Mouse (Mus musculus): ENCODE results near the gene Tex38.

The Tex38 gene

GRCm38 (mm10) chr4:115767647-115768467, 13.0 kb downstream of the Tex38 start:
- DNase-seq (ENCODE audit: low spot score) = no peak

GRCm38 (mm10) chr4:115764581-115764980, 16.2 kb downstream of the Tex38 start:
- DNase-seq (ENCODE audit: low spot score) = no peak

- DNase-seq (ENCODE audit: low spot score) = no peak
Measured at GRCm38 (mm10) chr4:115761206-115761605, 19.6 kb downstream of the Tex38 start.

GRCm38 (mm10) chr4:115754851-115755250, 26.0 kb downstream of the Tex38 start:
- DNase-seq (ENCODE audit: low spot score) = no peak

DNA sequence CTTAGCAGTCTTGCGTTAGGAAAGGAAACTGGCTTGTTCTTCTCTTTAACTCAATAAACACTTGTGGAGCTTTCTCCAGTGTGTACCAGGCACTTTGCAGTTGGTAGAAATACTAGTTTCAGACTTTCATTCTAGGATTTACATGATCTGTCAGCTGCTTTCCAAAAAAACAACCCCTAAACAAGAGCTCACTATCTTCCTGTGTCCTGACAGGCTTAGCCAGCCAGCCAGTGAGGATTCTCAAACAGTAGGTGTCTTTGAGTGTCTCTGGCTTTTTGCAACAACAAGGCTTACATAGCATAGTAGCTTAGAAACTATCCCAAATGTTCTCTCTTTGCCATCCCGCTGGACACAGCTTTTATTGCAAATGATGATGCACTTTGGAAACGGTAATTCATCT, 26.7 kb downstream of the Tex38 start:
- DNase-seq (ENCODE audit: low spot score) = no peak

DNA sequence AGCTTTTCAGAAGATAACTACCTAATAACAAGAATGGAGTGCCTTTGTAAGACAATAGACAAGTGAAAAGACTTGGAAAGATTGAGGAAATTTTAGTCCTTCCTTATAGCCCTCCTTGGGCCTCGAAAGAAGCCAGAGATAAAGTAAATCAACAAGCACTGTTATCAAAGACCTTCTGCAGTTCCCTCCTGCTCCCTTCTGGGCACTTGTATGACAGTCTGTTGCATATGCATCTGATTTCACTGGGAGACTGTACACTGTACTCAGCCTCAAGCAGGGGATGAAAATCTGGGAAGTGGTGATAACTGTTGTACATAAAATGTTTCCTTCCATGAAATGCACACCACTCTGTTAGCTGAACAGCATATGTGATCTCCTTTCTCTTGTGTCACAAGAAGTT, 31.5 kb downstream of the Tex38 start:
- DNase-seq (ENCODE audit: low spot score) = no peak

DNA sequence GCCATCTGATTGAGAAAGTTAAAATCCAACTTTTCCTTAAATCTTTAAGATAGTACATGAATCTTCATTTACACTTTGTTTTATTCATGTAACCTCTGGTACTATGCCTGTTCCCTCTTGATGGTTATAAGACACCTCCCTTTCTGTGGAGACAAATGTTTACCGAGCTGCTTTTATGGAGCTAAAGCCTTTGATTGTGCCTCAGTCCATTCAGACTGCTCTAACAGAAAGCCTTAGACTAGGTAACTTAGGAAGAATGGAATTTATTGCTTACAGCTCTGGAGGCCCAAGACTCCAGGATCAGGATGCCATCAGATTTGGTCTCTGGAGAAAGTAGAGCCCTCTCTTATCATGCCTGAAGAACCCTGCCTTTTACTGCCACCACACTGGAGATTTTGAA, 32.6 kb downstream of the Tex38 start:
- DNase-seq (ENCODE audit: low spot score) = no peak

DNA sequence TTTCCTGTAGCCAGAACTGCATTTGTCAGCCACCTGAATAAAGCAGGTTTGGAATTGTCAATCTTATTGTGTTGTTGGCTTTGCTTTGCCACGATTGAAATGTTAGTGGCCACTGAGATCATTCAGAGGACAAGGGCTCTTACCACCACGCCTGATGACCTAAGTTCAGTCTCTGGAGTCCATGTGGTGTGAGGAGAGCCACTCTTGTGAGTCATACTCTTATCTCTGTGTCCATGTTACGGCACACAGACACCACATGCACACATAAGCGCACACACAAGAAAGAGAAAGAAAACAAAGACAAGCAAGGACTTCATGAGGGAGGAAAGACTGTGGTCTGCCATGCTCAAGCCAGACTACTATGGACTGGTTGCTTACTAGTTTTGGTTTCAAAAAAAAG, 37.7 kb downstream of the Tex38 start:
- no peak for DNase-seq (ENCODE audit: low spot score)

DNA sequence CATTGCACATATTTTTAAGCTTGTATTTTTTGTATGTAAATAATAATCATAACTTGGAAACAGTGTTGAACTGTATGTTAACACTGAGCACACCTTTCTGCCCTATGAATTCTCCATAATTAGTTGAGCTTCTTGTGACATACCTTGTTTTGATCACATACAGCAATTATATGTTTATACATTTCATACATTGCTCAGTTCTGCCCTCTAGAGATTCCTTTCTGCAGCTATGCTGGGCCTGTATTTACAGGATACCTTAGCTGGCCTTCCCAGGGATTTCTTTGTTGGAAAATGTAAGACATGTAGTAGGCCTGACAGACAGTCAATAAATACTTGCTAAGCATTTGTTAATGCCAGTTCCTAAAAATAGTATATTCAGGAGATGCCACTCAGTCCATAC, 38.2 kb downstream of the Tex38 start:
- DNase-seq (ENCODE audit: low spot score) = no peak

DNA sequence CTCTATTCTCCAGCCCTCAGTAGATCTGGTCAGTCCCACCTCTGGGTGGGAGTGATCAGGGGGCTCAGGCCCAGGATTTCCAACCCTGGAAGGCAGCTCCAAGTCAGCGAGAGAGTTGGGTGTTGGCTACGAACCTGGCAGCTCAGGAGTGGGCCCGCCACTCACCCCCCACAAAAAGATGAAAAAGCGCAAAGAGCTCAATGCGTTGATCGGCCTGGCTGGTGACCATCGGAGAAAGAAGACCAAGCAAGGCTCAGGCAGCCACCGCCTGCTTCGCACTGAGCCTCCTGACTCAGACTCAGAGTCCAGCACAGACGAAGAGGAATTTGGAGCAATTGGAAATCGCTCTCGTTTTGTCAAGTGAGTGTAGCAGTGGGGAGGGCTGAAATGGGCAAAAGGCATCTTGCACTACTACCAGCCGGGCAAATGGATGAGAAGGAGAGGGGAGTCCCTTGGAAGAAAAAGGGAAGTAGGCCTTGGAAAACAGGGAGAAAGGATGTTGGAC, 42.3 kb downstream of the Tex38 start:
- DNase-seq (ENCODE audit: low spot score) = no peak

DNA sequence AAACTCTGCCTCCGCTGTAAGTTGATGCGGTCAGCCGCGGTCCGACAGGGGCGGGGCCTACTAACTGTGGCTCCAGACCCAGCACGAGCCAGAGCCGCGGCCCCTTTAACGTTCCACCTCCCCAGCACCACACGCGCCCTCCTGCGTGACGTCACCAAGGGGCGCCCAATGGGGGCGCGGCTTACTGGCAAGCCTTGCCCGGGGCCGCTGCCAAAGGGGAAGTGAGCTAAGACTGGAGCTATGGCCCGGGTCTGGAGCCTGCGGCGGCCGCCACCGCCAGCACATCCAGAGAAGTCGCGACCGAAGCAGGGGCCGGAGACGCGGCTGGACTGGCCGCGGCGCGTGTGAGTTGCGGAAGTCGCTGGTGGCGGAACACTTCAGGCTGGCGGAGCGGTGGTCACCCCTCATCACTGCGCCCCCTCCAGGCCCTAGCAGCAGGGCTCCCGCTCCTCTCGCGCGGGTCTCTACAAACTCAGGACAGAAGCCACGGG, 43.2 kb downstream of the Tex38 start, which contains the start of gene Efcab14:
TSS of gene Efcab14 (plus strand) at position 194 of the 491 bp plus-strand sequence.
- peak; percentile 97 for DNase-seq (ENCODE audit: low spot score)

DNA sequence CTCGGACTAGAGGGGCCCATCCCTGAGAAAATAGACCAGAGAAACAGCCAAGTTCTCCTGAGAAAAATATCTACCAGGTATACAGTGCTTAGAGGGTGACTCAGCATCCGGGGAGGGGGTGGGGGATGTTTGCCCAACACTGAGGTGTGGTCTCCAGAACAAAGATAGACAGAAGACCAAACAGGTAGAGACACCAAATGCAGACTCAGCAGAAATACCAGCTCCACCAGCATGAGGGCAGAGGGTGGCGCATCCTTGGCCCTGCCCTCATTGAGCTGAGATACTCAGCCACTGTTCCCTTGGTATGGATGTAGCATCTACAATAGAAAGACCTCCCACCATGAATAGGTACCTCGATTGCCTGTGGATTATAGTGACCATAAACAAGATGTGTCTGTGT, 46.0 kb downstream of the Tex38 start:
- DNase-seq (ENCODE audit: low spot score) = no peak

GRCm38 (mm10) chr4:115733746-115734145, 47.1 kb downstream of the Tex38 start:
- DNase-seq (ENCODE audit: low spot score) = no peak

DNA sequence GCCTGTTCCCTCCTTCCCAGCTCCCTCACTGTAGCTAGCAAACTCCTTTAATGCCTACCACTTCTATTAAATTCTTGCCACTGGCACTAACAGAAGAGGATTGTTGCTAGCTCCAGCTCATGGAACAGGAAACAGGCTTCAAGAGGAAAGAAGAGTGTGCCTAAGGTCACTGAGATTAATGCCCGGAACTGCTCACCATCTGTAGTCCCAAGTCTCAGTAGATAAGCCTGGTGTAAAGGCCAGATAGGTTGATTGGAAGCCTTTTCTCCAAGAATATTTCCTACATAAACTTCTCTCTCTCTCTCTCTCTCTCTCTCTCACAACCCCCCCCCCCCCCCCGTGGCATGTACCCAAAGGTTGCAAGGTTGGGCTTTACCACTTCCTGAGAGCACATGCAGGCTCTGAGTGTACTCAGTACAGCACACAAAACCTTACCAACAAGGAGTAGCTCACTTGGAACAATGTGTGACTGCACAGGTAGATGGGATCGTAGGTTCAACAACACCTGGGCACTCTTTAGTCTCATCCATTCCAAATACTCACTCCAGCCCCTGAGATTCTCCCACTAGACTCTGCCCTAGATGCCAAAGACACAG, 48.5 kb downstream of the Tex38 start:
- no peak for DNase-seq (ENCODE audit: low spot score)

- peak; percentile 19 for DNase-seq (ENCODE audit: low spot score)
Measured at GRCm38 (mm10) chr4:115731588-115732222, 49.1 kb downstream of the Tex38 start.

All from ovary, postnatal 10 days (tissue).